Mouse (Mus musculus) forebrain, embryonic 16.5 days (tissue): Measurements from ENCODE around the gene 4931406C07Rik. TPM values are rescaled to one million over a fixed set of nuclear protein-coding genes. Genes with fewer than 3 reads are reported as not detected.

ENCODE experiments used
- ATAC-seq: fragments of 200-750 bp; cut with Nextera tagmentation; 2 replicates; pipeline ENCODE4 v1.8.0; 2017; ENCODE audit warnings: mild to moderate bottlenecking, moderate library complexity
- H3K27ac ChIP-seq: fragments of 300-500 bp; sonication (generic); 2 replicates; pipeline ENCODE4 v1.5.1; 2014; ENCODE audit warnings: low read length, control low read depth
- H3K27me3 ChIP-seq: fragments of 300-500 bp; sonication (generic); replicated peaks from 2 replicates; pipeline ENCODE4 v1.6.1; 2014; ENCODE audit warnings: low read length; ENCODE audit not compliant: control insufficient read depth, insufficient read depth
- H3K36me3 ChIP-seq: fragments of 300-500 bp; sonication (generic); 2 replicates; pipeline ENCODE4 v1.6.1; 2014; ENCODE audit not compliant: control insufficient read depth, insufficient read depth
- H3K4me1 ChIP-seq: fragments of 300-500 bp; sonication (generic); replicated peaks from 2 replicates; pipeline ENCODE4 v1.6.1; 2014; ENCODE audit warnings: low read length; ENCODE audit not compliant: control insufficient read depth, insufficient read depth
- H3K4me2 ChIP-seq: fragments of 300-500 bp; sonication (generic); 2 replicates; pipeline ENCODE4 v1.6.1; 2014; ENCODE audit warnings: mild to moderate bottlenecking, low read length, control low read depth
- H3K4me3 ChIP-seq: fragments of 300-500 bp; sonication (generic); replicated peaks from 2 replicates; pipeline ENCODE4 v1.5.1; 2014; ENCODE audit warnings: mild to moderate bottlenecking, low read length, control low read depth
- H3K9ac ChIP-seq: fragments of 300-500 bp; sonication (generic); replicated peaks from 2 replicates; pipeline ENCODE4 v1.6.1; 2014; ENCODE audit warnings: low read depth, low read length, control low read depth
- H3K9me3 ChIP-seq: fragments of 300-500 bp; sonication (generic); 2 replicates; pipeline ENCODE4 v1.6.1; 2016; ENCODE audit warnings: low read length; ENCODE audit not compliant: control insufficient read depth
- WGBS: fragments of 180-500 bp; shearing (Covaris S2); extraction: QIAGEN DNeasy Blood & Tissue Kit; methylation state at CpG from one replicate; pipeline ENCODE4 v1.1.7; 2014; 5-methylcytosine and 5-hydroxymethylcytosine counted together
- polyA plus RNA-seq: library from polyadenylated mRNA; unstranded; fragments of >200 nt; fragmentation: Nextera tagmentation; extraction: Ambion mirVana; gene quantifications from 2 replicates; pipeline ENCODE4 v1.2.1, GENCODE M21; 2015

4931406C07Rik gene
- polyA plus RNA-seq, 1 experiment from 2014 or later, result 13.6 TPM

- 91% methylated on average over 5 of the region's 5 CpGs for WGBS
- H3K9ac ChIP-seq, result no peak overlapping the region
Observed at GRCm38 (mm10) chr9:15300056-15300455, 6.2 kb downstream of the 4931406C07Rik start.

GRCm38 (mm10) chr9:15298451-15298850 is 7.8 kb downstream of the 4931406C07Rik start:
- no peaks in the 10 kb centered on the region for H3K27me3 ChIP-seq
- no peak overlapping the region for H3K4me2 ChIP-seq
- H3K4me1 ChIP-seq, result peaks cover 4% of the 10 kb centered on the region; the same call in 1 of the 2 replicates
- no peak overlapping the region for H3K9ac ChIP-seq
- no peak overlapping the region for H3K27ac ChIP-seq
- ATAC-seq, result no peak
- no peak overlapping the region for H3K4me3 ChIP-seq
- H3K9me3 ChIP-seq, result no peaks in the 10 kb centered on the region
- H3K36me3 ChIP-seq, result no peaks in the 10 kb centered on the region
- 76% methylated on average over 2 of the region's 2 CpGs for WGBS

More at GRCm38 (mm10) chr9:15300056-15300455, 6.2 kb downstream of the 4931406C07Rik start:
- H3K9me3 ChIP-seq, result no peaks in the 10 kb centered on the region
- ATAC-seq, result no peak
- H3K27me3 ChIP-seq, result no peaks in the 10 kb centered on the region
- H3K4me3 ChIP-seq, result no peak overlapping the region
- no peak overlapping the region for H3K4me2 ChIP-seq
- no peaks in the 10 kb centered on the region for H3K36me3 ChIP-seq
- H3K4me1 ChIP-seq, result peaks cover 4% of the 10 kb centered on the region; the same call in 1 of the 2 replicates
- no peak overlapping the region for H3K27ac ChIP-seq

GRCm38 (mm10) chr9:15297112-15297511 is 9.1 kb downstream of the 4931406C07Rik start:
- H3K9ac ChIP-seq, result no peak overlapping the region
- no peaks in the 10 kb centered on the region for H3K27me3 ChIP-seq
- no peaks in the 10 kb centered on the region for H3K9me3 ChIP-seq
- H3K4me2 ChIP-seq, result no peak overlapping the region
- peaks cover 4% of the 10 kb centered on the region; the same call in 1 of the 2 replicates for H3K4me1 ChIP-seq
- ATAC-seq, result no peak
- H3K36me3 ChIP-seq, result no peaks in the 10 kb centered on the region
- no peak overlapping the region for H3K4me3 ChIP-seq
- WGBS, result 86% methylated on average over 7 of the region's 7 CpGs
- H3K27ac ChIP-seq, result no peak overlapping the region

- Histone ChIP-seq H3K9me3 (no peaks in the 10 kb centered on the region), H3K4me3 (no peak overlapping the region), H3K4me2 (no peak overlapping the region), H3K36me3 (peaks cover 3% of the 10 kb centered on the region; the same call in 1 of the 2 replicates), H3K9ac (no peak overlapping the region), H3K4me1 (no peaks in the 10 kb centered on the region), H3K27me3 (no peaks in the 10 kb centered on the region), H3K27ac (no peak overlapping the region)
- WGBS, result 94% methylated on average over 6 of the region's 6 CpGs
- no peak for ATAC-seq
Observed at GRCm38 (mm10) chr9:15289251-15289650, 17.0 kb downstream of the 4931406C07Rik start.

- ATAC-seq, result no peak
- Histone ChIP-seq H3K27me3 (no peaks in the 10 kb centered on the region), H3K4me2 (no peak overlapping the region), H3K27ac (no peak overlapping the region), H3K9me3 (no peaks in the 10 kb centered on the region), H3K36me3 (peaks cover 3% of the 10 kb centered on the region; the same call in 1 of the 2 replicates), H3K4me3 (no peak overlapping the region), H3K4me1 (no peaks in the 10 kb centered on the region), H3K9ac (no peak overlapping the region)
- 81% methylated on average over 3 of the region's 3 CpGs for WGBS
Observed at GRCm38 (mm10) chr9:15288402-15288801, 17.8 kb downstream of the 4931406C07Rik start.

- no peak overlapping the region for H3K27ac ChIP-seq
- H3K4me3 ChIP-seq, result no peak overlapping the region
- no peaks in the 10 kb centered on the region for H3K27me3 ChIP-seq
- no peak overlapping the region for H3K4me2 ChIP-seq
- ATAC-seq, result no peak
- no peaks in the 10 kb centered on the region for H3K9me3 ChIP-seq
- 49% methylated on average over 6 of the region's 6 CpGs for WGBS
- H3K36me3 ChIP-seq, result peaks cover 3% of the 10 kb centered on the region; the same call in 1 of the 2 replicates
- H3K9ac ChIP-seq, result no peak overlapping the region
- H3K4me1 ChIP-seq, result no peaks in the 10 kb centered on the region
Observed at GRCm38 (mm10) chr9:15287846-15288245, 18.4 kb downstream of the 4931406C07Rik start.

GRCm38 (mm10) chr9:15285443-15285842 is 20.8 kb downstream of the 4931406C07Rik start:
- ATAC-seq, result no peak
- Histone ChIP-seq H3K9ac (no peak overlapping the region), H3K36me3 (peaks cover 2% of the 10 kb centered on the region; the same call in 1 of the 2 replicates), H3K4me2 (no peak overlapping the region), H3K27me3 (no peaks in the 10 kb centered on the region), H3K4me1 (peaks cover 6% of the 10 kb centered on the region), H3K4me3 (no peak overlapping the region), H3K9me3 (no peaks in the 10 kb centered on the region), H3K27ac (no peak overlapping the region)
- WGBS, result 64% methylated on average over 3 of the region's 3 CpGs

GRCm38 (mm10) chr9:15280491-15280879 is 25.8 kb downstream of the 4931406C07Rik start:
- H3K27ac ChIP-seq, result peak overlapping the region; percentile 4
- no peaks in the 10 kb centered on the region for H3K27me3 ChIP-seq
- H3K9me3 ChIP-seq, result no peaks in the 10 kb centered on the region
- peak overlapping the region; percentile 83 for H3K4me2 ChIP-seq
- H3K36me3 ChIP-seq, result peaks cover 4% of the 10 kb centered on the region
- peak; percentile 0; the same call in 1 of the 2 replicates for ATAC-seq
- H3K9ac ChIP-seq, result peak overlapping the region; percentile 60
- 42% methylated on average over 5 of the region's 5 CpGs for WGBS
- H3K4me3 ChIP-seq, result peak overlapping the region; percentile 63
- peaks cover 20% of the 10 kb centered on the region for H3K4me1 ChIP-seq

- WGBS, result 1% methylated on average over 56 of the region's 57 CpGs
- Histone ChIP-seq H3K9ac (peak within 1 kb of the TSS; percentile 77), H3K36me3 (peaks cover 10% of the 10 kb centered on the region), H3K27me3 (no peaks in the 10 kb centered on the region), H3K4me3 (peak within 1 kb of the TSS; percentile 63), H3K4me1 (peaks cover 20% of the 10 kb centered on the region), H3K4me2 (peak within 1 kb of the TSS; percentile 83), H3K9me3 (no peaks in the 10 kb centered on the region), H3K27ac (peak within 1 kb of the TSS; percentile 86)
- ATAC-seq, result peak; percentile 99
Observed at GRCm38 (mm10) chr9:15279649-15280490, 26.4 kb downstream of the 4931406C07Rik start, which contains the start of gene Med17. TSS of gene Med17 (minus strand) at chr9:15279931.
